Mouse (Mus musculus): ENCODE data around the gene Epha4. TPM values are rescaled to one million over a fixed set of nuclear protein-coding genes. Genes with fewer than 3 reads are reported as not detected.

Gene Epha4
- total RNA-seq, 1 experiment from 2014 or later = 15.1 TPM

DNA sequence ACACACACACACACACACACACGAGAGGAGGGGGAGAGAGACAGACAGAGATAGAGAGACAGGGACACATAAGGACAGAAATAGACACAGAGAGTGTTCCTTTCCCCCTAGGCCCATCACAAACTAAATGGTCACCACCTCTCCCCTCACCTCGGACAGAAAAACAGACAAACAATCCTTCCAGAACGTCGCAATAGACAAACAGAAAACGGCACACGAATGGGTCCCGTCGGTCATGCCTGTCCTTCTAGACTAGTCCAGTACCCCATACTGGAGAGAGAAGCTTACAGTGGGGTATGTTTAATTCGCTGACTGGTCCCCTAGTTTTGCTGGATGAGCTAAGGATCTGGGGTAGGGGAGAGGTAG, 946 bp downstream of the Epha4 start:
- ATAC-seq (replicated peaks; ENCODE audit: insufficient number of reproducible peaks, low FRiP score, low TSS enrichment, poor library complexity, severe bottlenecking) = no peak

DNA sequence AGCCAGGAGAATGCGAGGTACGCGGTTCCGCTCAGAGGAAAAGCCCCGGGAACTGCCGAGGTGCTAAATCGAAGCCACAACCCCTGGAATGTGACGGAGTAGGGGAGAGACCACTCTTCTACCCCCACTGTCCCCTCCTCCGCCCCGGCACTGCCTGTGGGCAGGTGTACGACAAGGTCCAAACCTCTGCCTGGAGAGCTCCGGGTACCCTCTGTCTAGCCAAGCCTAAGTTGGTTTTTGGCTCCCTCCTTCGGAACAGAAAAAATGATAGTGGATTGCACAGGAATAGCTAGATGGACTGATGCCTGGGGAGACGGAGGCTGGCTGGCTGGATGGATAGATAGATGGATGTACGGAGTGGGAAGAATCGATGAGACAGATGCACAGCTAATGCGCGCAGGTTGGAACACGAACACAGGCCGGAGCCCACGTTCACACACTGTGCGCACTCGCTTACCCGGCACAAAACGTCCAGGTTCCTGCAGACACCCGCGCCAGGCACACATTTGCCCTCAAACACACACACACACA, 1.4 kb downstream of the Epha4 start:
- ATAC-seq (replicated peaks; ENCODE audit: insufficient number of reproducible peaks, low FRiP score, low TSS enrichment, poor library complexity, severe bottlenecking) = no peak

DNA sequence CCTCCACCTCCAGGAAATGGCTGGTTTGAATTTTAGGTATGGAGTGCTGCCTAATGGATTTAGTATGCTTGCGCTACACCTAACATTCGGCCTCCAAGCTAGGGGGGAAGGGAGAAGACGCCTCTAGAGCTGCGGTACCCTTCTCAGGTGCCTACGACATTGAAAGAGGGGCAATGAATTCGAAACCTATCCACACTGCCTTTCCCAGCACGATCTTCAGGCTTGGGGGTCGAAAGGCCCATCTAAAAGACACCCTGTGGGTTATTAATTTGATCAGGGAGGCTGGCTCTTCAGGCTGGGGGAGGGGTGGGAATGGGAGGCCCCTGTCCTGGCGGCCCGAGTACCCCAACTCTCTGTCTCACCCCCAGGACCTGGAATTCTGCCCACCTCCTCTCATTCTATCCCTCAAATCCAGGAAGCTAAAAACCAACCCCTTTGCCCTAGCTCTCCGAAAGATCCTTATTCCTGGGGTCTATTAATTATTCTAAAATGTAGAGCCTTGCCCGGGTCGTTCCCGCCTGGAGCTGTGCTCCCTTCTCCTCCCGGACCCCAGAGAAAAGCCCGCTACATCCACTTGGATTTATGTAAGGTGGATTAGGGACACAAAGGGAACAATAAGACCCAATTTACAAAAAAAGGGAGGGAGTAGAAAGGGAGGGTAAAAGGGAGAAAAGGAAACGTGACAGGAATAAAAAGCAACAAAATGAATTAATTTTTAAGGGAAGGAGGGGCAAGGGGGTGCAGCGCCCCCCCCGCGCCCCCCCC, 2.3 kb downstream of the Epha4 start:
- no peak for ATAC-seq (replicated peaks; ENCODE audit: insufficient number of reproducible peaks, low FRiP score, low TSS enrichment, poor library complexity, severe bottlenecking)

DNA sequence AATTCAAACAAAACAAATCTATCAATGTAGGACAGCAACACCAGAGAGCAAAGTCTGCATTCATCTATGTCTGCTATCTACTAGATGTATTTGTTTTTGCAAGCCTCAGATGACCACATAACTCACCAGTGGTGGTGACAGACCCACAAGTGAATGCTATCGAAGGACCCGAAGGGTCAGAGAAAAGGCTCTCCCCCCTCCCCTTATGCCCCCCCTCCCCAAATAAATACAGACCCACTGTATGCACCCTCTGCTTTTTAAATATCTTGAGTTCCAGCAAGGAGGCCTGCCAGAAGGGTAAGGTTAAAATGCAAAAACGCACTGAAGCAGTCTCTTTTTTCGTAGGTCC, 2.9 kb downstream of the Epha4 start:
- ATAC-seq (replicated peaks; ENCODE audit: insufficient number of reproducible peaks, low FRiP score, low TSS enrichment, poor library complexity, severe bottlenecking) = no peak

DNA sequence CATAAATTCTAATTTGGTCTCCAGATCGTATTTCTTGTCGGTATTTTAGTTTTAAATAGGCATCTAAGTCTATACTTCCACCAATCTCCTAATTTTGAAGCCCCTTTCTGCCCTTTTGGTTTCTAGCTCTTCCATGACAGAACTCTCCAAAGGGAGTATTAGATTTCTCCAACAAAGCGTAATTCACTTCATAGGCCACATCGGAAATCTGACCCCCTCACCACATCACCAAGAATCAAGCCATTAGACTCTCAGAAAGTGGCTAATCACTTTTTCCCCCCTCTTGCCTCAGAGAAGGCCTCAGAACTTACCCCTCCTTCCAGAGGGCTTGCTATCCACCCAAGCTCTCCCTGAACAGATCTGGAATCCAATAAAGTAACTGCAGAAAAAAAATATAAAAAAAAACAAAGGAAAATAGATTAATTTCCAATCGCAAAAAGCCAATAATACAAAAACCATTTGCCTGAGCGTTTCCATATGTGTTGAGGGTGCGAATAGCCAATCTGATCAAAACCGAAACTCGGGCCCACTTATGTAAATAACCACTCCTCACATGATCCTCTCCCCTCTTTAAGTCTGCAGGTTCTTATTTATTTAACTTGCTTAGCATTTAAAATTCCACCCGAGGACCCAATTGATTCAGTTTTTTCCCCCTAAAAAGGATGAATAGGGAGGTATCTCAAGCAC, 3.4 kb downstream of the Epha4 start:
- no peak for ATAC-seq (replicated peaks; ENCODE audit: insufficient number of reproducible peaks, low FRiP score, low TSS enrichment, poor library complexity, severe bottlenecking)

DNA sequence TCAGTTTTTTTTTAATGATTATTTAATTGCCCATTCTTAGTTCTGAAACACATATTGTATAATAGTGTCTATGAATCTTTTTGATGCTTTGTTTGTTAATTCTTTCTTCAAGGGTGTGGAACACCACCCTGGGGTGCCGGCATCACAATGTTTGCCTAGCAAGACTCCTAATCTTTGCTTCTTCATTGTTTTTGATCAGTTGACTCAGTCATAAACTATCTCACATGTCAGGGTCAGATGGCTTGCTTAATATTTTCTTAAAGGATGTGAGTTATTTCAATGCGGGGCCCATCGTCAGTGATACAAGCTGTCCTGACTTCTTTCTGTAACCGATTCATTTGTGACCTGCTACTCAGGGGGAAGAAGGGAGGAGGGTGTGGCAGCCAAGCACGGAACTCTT, 4.3 kb downstream of the Epha4 start:
- no peak for ATAC-seq (replicated peaks; ENCODE audit: insufficient number of reproducible peaks, low FRiP score, low TSS enrichment, poor library complexity, severe bottlenecking)

DNA sequence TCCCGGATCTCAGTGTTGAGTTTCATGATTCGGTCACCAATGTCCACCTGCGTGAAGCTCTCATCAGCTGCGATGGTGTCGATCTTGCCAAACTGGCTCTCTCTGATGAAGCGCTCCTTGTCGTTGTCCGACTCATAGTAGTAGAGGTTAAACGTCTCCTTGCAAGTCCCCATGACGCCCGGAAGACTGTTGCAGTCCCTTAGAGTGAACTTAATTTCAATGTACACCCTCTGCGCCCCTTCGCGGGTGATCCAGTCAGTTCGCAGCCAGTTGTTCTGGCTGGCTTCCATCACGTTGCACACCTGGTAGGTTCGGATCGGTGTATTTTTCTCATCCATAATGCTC, 8.1 kb downstream of the Epha4 start:
- no peak for ATAC-seq (replicated peaks; ENCODE audit: insufficient number of reproducible peaks, low FRiP score, low TSS enrichment, poor library complexity, severe bottlenecking)

DNA sequence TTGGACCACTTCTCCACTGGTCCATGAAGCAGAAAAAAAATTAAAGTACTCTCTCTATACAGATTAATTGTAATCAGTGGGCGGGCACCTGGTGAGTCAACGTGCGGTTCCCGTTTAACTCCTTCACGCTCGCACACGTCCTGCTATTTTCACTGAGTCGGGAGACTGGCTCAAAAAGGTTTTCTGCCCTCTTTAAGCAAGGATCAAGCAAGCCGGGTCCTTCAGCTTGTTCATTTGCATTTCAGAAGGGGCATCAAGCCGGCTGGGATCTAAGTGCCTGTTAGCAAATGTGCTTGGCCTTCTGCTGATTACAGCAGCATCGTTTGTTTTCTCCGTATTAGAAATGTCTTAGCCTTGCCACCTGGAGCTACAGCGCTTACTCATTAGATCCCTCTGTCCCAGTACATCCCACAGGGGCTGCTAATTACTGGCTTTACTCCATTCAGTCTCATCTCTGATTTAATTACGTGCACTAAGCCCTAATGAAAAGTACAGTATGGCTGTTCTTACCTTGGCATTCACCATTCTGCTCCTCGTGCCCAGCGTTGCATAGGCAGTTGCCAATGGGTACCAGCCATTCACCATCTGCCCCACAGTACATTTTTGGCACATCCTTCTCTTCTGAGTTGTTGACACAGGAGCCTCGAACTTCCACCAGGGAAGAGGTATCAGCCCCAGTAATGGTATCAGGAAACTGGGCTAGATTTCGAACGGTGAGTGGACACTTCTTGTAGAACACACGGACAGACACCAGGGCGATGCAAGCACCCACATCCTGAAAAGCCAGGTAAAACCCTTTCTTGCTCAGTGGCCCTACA, 8.6 kb downstream of the Epha4 start:
- ATAC-seq (replicated peaks; ENCODE audit: insufficient number of reproducible peaks, low FRiP score, low TSS enrichment, poor library complexity, severe bottlenecking) = no peak

DNA sequence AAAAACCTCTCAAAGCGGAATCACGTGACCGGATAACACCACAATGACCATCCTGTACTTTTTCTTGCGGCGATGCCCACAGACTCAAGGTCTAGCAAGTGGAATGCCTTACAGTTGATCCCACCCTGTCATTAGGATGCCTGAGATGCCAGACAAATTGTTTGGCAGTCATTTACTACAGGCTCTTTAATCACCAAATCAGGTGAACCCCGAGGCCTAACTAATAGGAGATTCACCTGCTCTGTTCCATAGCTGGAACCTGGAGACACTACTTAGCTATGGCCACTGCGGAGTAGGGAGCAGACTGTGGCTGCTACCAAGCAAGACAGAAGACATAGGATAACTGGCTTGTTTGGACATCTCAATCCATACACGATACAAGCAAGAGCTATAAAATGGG, 9.6 kb downstream of the Epha4 start:
- no peak for ATAC-seq (replicated peaks; ENCODE audit: insufficient number of reproducible peaks, low FRiP score, low TSS enrichment, poor library complexity, severe bottlenecking)

DNA sequence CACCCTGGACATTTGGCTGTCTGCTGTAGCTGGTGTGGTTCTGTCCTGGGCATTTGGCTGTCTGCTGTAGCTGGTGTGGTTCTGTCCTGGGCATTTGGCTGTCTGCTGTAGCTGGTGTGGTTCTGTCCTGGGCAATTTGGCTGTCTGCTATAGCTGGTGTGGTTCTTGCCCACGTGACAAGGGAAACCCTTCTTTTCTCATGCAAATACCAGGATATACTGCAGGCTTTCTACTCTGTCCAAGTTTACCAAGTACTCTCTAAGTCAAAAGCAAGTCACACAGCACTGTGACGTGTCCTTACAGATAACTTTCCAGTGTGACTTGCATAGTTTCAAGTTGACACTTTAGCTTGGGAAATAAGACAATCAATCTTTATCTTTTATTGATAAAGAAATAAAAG, 10.1 kb downstream of the Epha4 start:
- ATAC-seq (replicated peaks; ENCODE audit: insufficient number of reproducible peaks, low FRiP score, low TSS enrichment, poor library complexity, severe bottlenecking) = no peak

DNA sequence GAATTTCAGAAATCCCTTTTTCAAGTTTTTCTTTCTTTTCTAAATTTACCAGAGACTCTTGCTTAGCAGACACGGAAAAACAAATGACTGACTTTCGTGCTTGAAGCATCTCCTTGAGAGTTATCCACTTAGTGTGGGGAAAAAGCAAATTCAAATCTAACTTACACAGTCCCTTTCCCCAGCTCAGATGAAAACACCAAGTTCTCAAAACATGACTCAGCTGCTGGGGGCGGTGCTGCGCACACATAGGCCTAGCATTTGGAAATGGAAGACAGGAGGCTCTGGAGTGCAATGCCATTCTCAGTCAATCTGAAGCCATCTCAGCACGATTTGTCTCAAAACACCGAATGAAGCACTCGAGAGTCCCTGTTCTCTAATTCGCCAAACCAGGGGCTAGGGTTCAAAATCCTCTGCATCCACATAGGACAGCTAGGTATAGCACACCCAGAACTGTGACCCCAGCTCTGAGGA, 11.1 kb downstream of the Epha4 start:
- ATAC-seq (replicated peaks; ENCODE audit: insufficient number of reproducible peaks, low FRiP score, low TSS enrichment, poor library complexity, severe bottlenecking) = no peak

DNA sequence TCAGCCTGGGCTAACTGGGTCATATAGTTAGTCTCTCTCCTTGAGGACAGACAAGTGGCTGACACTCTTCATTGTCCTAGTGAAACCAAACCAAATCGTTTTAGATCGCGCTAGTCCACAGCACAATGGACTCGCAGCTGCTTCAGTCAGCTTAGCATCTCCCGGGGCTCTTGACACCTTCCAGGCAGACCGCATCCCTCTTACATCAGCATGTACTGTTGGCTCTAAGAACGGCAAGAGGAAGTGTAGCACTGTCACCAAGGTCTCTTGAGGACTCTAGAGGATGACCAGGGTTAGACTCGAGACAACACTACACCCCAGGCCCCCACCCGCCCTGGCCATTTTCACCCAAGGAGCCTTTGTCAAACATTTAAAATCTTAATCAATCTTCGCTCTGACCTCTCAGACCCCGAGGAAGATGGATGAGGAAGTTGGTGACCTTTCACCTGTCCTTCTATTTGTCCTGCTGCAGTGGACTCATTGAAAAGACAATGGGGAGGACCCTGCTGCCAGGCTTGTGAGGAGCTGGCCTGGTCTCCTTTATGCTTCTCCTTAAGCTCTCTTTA, 12.3 kb downstream of the Epha4 start:
- ATAC-seq (replicated peaks; ENCODE audit: insufficient number of reproducible peaks, low FRiP score, low TSS enrichment, poor library complexity, severe bottlenecking) = no peak

DNA sequence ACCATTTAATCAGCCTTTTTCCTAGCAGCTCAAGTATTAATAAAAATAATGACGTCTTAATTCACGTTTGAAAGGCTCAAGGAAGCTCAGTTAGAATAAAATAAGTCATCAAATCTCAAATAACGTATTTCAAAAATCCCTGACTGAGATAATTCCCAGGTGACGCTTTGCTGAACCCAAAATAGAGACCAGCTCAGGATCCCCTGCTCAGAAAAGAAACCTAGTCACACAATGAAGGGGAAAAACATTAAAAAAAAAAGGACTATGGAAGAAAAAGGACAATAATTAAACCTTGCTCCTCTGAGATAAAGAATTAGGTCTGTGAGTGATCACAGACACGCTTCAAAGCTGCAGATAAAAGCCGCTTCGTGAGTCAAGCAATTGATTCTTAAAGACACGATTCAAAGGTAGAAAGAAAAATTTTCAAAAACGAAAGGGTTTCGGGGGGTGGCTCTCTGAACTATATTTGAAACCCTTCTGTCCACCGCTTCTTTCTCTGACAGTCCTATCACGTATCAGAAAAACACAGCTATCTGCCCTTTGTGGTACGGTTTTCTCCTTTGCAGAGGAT, 13.4 kb downstream of the Epha4 start:
- no peak for ATAC-seq (replicated peaks; ENCODE audit: insufficient number of reproducible peaks, low FRiP score, low TSS enrichment, poor library complexity, severe bottlenecking)

DNA sequence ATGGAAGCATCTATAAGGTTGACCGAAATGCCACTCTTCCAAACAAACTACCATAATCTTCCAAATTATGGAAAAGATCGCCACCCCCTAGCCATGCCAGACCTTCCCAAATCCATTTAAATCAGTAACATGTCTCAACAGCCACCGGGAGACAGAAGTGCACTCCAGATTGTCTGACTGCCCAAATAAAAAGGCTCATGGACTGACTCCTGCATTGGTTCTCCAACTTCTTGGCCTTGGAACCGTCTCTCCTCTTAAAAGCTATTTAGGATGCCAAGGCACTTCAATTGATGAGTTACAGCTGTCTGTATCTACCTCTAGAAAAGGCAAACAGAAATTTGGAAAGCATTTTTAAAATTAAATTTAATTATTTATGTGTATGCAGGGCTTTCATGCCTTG, 17.4 kb downstream of the Epha4 start:
- no peak for ATAC-seq (replicated peaks; ENCODE audit: insufficient number of reproducible peaks, low FRiP score, low TSS enrichment, poor library complexity, severe bottlenecking)

DNA sequence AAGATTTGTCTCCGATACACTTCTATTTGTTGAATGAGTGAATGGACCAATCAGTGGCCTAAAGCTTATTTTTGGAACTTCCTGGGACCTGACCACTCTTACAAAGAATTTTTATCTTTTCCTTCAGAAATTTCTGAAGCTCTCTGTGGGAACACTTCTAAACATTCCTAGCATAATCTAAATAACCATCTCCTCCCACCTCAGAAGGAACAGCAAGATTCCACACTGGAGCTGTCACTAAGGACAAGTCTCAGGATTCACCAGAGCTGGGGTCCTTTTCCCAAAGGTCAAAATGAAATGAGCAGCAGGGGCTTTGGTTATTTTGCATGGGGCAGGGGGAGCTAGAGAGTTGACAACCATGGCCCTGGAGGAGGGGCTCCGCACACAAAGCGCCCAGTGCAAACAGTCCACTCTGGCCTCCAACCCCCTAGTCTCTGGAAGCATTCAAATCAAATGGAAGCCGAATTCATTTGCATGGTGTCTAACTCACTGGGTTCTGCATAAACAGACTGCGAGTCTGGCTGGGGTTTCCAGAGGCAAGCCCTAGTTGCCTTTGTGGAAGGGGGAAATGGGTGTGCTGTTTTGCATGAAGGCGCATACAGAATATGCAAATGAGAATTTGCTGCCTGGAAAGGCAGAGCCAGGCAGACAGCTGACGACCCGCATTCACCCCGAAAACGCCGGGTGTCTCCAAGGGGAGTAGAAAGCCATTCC, 18.3 kb downstream of the Epha4 start:
- no peak for ATAC-seq (replicated peaks; ENCODE audit: insufficient number of reproducible peaks, low FRiP score, low TSS enrichment, poor library complexity, severe bottlenecking)

DNA sequence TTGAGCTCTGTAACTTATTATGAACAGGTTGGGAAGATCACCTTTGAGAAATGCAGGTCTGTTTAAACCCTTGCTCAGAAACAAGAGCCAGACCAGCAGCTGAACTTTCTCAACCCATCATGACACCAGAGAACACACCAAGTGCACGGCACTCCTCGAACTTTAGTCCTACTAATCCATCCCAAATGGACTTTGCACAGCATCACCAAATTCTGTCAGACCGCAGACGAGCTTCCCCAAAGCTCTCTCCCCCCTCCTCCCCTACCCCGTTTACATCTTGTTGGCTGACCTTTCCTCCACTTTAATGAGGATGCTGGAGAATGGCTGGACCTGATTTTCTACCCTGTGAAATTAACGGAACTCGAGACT, 19.1 kb downstream of the Epha4 start:
- ATAC-seq (replicated peaks; ENCODE audit: insufficient number of reproducible peaks, low FRiP score, low TSS enrichment, poor library complexity, severe bottlenecking) = no peak

DNA sequence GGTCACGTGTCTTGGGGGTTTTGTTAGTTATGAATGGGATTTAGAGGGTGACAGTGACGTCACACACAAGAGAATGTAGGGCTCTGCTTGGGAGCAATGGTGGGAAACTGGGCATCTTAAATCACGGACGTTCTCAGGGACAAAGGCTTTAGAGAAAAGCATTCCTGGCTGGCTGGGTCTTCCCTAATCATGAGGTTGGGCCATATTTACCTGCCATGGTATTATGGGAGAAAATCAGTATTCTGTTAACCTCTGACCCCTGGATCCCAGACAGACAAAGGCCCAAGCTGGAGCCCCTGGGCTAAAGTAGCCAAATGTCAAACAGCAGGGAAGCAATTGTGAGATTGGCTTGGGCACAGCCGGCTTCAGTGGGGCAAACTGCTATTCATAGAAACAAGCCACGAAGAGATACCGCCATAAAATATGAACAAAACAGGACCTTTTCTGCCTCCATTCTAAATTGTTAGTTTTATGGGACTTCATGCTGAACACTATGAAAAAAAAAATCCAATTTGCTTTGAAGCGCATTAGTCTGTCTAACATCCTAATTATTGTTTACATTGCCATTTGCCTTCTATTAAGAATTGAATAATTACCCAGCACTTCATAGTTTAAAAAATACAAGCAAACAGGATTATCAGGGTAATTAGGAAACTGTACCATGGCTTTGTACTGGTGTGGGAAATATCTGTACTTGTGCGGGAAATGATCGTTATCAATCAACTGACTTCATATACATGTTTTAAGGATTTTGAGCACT, 19.7 kb downstream of the Epha4 start:
- no peak for ATAC-seq (replicated peaks; ENCODE audit: insufficient number of reproducible peaks, low FRiP score, low TSS enrichment, poor library complexity, severe bottlenecking)
